Mouse (Mus musculus) MEL (cell line): ENCODE data around the gene Rbck1. TPM values are rescaled to one million over a fixed set of nuclear protein-coding genes. Genes with fewer than 3 reads are reported as not detected.

Experiments
- DNase-seq: peaks from one replicate; pipeline ENCODE4 v3.0.0; 2011; ENCODE audit warnings: low read depth, low spot score
- H3K27ac ChIP-seq: 2 replicates; pipeline ENCODE4 v1.5.1; 2012; ENCODE audit warnings: low read depth, mild to moderate bottlenecking, control low read depth, low read length, moderate library complexity; ENCODE audit not compliant: control insufficient read depth
- H3K27me3 ChIP-seq, 2 experiments: fragments of 150-350 bp in 1 of 2; sonication (generic) in 1 of 2; 2 replicates each; pipeline ENCODE4 v1.6.1; 2012; ENCODE audit warnings: low read length in 2 of 2, mild to moderate bottlenecking in 2 of 2, improper control_type of control experiment in 1 of 2, moderate library complexity in 1 of 2; ENCODE audit not compliant: insufficient read depth in 2 of 2, control insufficient read depth in 1 of 2
- H3K36me3 ChIP-seq, 2 experiments: 2 replicates each; pipeline ENCODE4 v1.6.1; 2012 to 2014; ENCODE audit warnings: low read length in 2 of 2, improper control_type of control experiment in 1 of 2, inconsistent platforms in 1 of 2, mild to moderate bottlenecking in 1 of 2; ENCODE audit not compliant: insufficient read depth in 2 of 2, control insufficient read depth in 1 of 2
- H3K4me1 ChIP-seq, 2 experiments: fragments of 150-350 bp in 1 of 2; sonication (generic) in 1 of 2; 2 replicates each; pipeline ENCODE4 v1.6.1; 2012; ENCODE audit warnings: low read length in 2 of 2, improper control_type of control experiment in 1 of 2, mild to moderate bottlenecking in 1 of 2; ENCODE audit not compliant: insufficient read depth in 2 of 2, control insufficient read depth in 1 of 2
- H3K4me3 ChIP-seq, 2 experiments: fragments of 150-350 bp in 1 of 2; sonication (generic) in 1 of 2; 2 replicates each; pipeline ENCODE4 v1.5.1; 2012; ENCODE audit warnings: low read depth in 2 of 2, low read length in 2 of 2, mild to moderate bottlenecking in 2 of 2, moderate library complexity in 2 of 2, control low read depth in 1 of 2, improper control_type of control experiment in 1 of 2; ENCODE audit not compliant: control insufficient read depth in 1 of 2, insufficient read depth in 1 of 2
- H3K79me2 ChIP-seq: 2 replicates; pipeline ENCODE4 v1.6.1; 2012; ENCODE audit warnings: mild to moderate bottlenecking, low read length, moderate library complexity; ENCODE audit not compliant: control insufficient read depth, poor library complexity, insufficient read depth
- H3K9ac ChIP-seq: 2 replicates; pipeline ENCODE4 v1.6.1; 2012; ENCODE audit warnings: low read depth, mild to moderate bottlenecking, control low read depth, low read length, moderate library complexity; ENCODE audit not compliant: control insufficient read depth, poor library complexity, severe bottlenecking
- H3K9me3 ChIP-seq: fragments of 150-350 bp; sonication (generic); replicated peaks from 2 replicates; pipeline ENCODE4 v1.6.1; 2012; ENCODE audit warnings: mild to moderate bottlenecking, low read length, improper control_type of control experiment, moderate library complexity; ENCODE audit not compliant: insufficient read depth
- BHLHE40 ChIP-seq: IDR thresholded peaks from 2 replicates; pipeline ENCODE4 v1.6.1; 2012; ENCODE audit warnings: low read depth, mild to moderate bottlenecking, inconsistent platforms, low read length, improper control_type of control experiment, borderline replicate concordance
- CHD1 ChIP-seq: IDR thresholded peaks from 2 replicates; pipeline ENCODE4 v1.6.1; 2012; ENCODE audit warnings: low read depth, mild to moderate bottlenecking, inconsistent platforms, low read length, improper control_type of control experiment
- CHD2 ChIP-seq: IDR thresholded peaks from 2 replicates; pipeline ENCODE4 v1.6.1; 2011; ENCODE audit warnings: low read length, improper control_type of control experiment
- CTCF ChIP-seq, 3 experiments: IDR thresholded peaks in 2 of 3; conservative IDR thresholded peaks in 1 of 3; 2 replicates each; pipeline ENCODE4 v1.5.1; 2011 to 2012; ENCODE audit warnings: low read length in 3 of 3, low read depth in 2 of 3, mild to moderate bottlenecking in 2 of 3, improper control_type of control experiment in 1 of 3, inconsistent platforms in 1 of 3, mixed read lengths in 1 of 3, moderate library complexity in 1 of 3; ENCODE audit not compliant: control insufficient read depth in 1 of 3, insufficient read depth in 1 of 3, poor library complexity in 1 of 3, severe bottlenecking in 1 of 3
- E2F4 ChIP-seq: IDR thresholded peaks from 2 replicates; pipeline ENCODE4 v1.6.1; 2011; ENCODE audit warnings: low read depth, low read length, improper control_type of control experiment, borderline replicate concordance
- ELF1 ChIP-seq: IDR thresholded peaks from 2 replicates; pipeline ENCODE4 v1.6.1; 2014; ENCODE audit warnings: low read depth, mild to moderate bottlenecking, inconsistent platforms, low read length, improper control_type of control experiment, moderate library complexity
- ETS1 ChIP-seq: IDR thresholded peaks from 2 replicates; pipeline ENCODE4 v1.6.1; 2012; ENCODE audit warnings: low read depth, mild to moderate bottlenecking, inconsistent platforms, low read length, improper control_type of control experiment, moderate library complexity
- GABPA ChIP-seq: IDR thresholded peaks from 2 replicates; pipeline ENCODE4 v1.6.1; 2012; ENCODE audit warnings: low read depth, mild to moderate bottlenecking, inconsistent platforms, low read length, improper control_type of control experiment, moderate library complexity
- GATA1 ChIP-seq: IDR thresholded peaks from 2 replicates; pipeline ENCODE4 v1.6.1; 2011; ENCODE audit warnings: low read depth, low read length, improper control_type of control experiment
- JUND ChIP-seq: IDR thresholded peaks from 2 replicates; pipeline ENCODE4 v1.6.1; 2011; ENCODE audit warnings: low read depth, mild to moderate bottlenecking, improper control_type of control experiment, low read length
- KAT2A ChIP-seq: conservative IDR thresholded peaks from 2 replicates; pipeline ENCODE4 v1.6.1; 2012; ENCODE audit warnings: low read depth, low read length, improper control_type of control experiment, inconsistent platforms
- MAFK ChIP-seq: IDR thresholded peaks from 2 replicates; pipeline ENCODE4 v1.6.1; 2011; ENCODE audit warnings: low read depth, mild to moderate bottlenecking, low read length, improper control_type of control experiment, borderline replicate concordance
- MAZ ChIP-seq: IDR thresholded peaks from 2 replicates; pipeline ENCODE4 v1.6.1; 2012; ENCODE audit warnings: low read depth, mild to moderate bottlenecking, inconsistent platforms, low read length, improper control_type of control experiment
- MEF2A ChIP-seq: IDR thresholded peaks from 2 replicates; pipeline ENCODE4 v1.6.1; 2014; ENCODE audit warnings: low read depth, mild to moderate bottlenecking, inconsistent platforms, low read length, improper control_type of control experiment; ENCODE audit not compliant: poor library complexity, insufficient replicate concordance, severe bottlenecking; ENCODE audit errors: extremely low read depth
- MXI1 ChIP-seq: IDR thresholded peaks from 2 replicates; pipeline ENCODE4 v1.6.1; 2011; ENCODE audit warnings: mild to moderate bottlenecking, low read depth, low read length, improper control_type of control experiment
- MYB ChIP-seq: IDR thresholded peaks from 2 replicates; pipeline ENCODE4 v1.6.1; 2011; ENCODE audit warnings: mild to moderate bottlenecking, low read depth, low read length, improper control_type of control experiment
- MYC ChIP-seq: IDR thresholded peaks from 2 replicates; pipeline ENCODE4 v1.6.1; 2011; ENCODE audit warnings: low read depth, mild to moderate bottlenecking, low read length, improper control_type of control experiment, moderate library complexity
- NELFE ChIP-seq: IDR thresholded peaks from 2 replicates; pipeline ENCODE4 v1.6.1; 2011; ENCODE audit warnings: low read depth, low read length, improper control_type of control experiment
- NRF1 ChIP-seq: IDR thresholded peaks from 2 replicates; pipeline ENCODE4 v1.6.1; 2014; ENCODE audit warnings: low read depth, mild to moderate bottlenecking, inconsistent platforms, low read length, improper control_type of control experiment, moderate library complexity; ENCODE audit not compliant: poor library complexity, insufficient read depth, severe bottlenecking
- POLR2A ChIP-seq, 2 experiments: IDR thresholded peaks; 2 replicates each; pipeline ENCODE4 v1.6.1; 2011 to 2012; ENCODE audit warnings: low read length in 2 of 2, mild to moderate bottlenecking in 2 of 2, control low read depth in 1 of 2, improper control_type of control experiment in 1 of 2, low read depth in 1 of 2, moderate library complexity in 1 of 2; ENCODE audit not compliant: control insufficient read depth in 1 of 2, insufficient read depth in 1 of 2, poor library complexity in 1 of 2
- POLR2AphosphoS2 ChIP-seq: IDR thresholded peaks from 2 replicates; pipeline ENCODE4 v1.6.1; 2011; ENCODE audit warnings: low read length, improper control_type of control experiment
- POLR2AphosphoS5 ChIP-seq: IDR thresholded peaks from 2 replicates; pipeline ENCODE4 v1.6.1; 2012; ENCODE audit warnings: low read depth, borderline replicate concordance, mild to moderate bottlenecking, inconsistent platforms, low read length, moderate library complexity, mixed read lengths
- RAD21 ChIP-seq: IDR thresholded peaks from 2 replicates; pipeline ENCODE4 v1.6.1; 2011; ENCODE audit warnings: mild to moderate bottlenecking, low read depth, low read length, improper control_type of control experiment
- RCOR1 ChIP-seq: IDR thresholded peaks from 2 replicates; pipeline ENCODE4 v1.6.1; 2012; ENCODE audit warnings: low read depth, mild to moderate bottlenecking, inconsistent platforms, low read length, improper control_type of control experiment
- SIN3A ChIP-seq: IDR thresholded peaks from 2 replicates; pipeline ENCODE4 v1.6.1; 2012; ENCODE audit warnings: low read length, improper control_type of control experiment, inconsistent platforms
- SMC3 ChIP-seq: IDR thresholded peaks from 2 replicates; pipeline ENCODE4 v1.6.1; 2011; ENCODE audit warnings: low read depth, low read length, improper control_type of control experiment
- TAL1 ChIP-seq: IDR thresholded peaks from 2 replicates; pipeline ENCODE4 v1.6.1; 2012; ENCODE audit warnings: mild to moderate bottlenecking, inconsistent platforms, low read length, moderate library complexity, mixed read lengths
- TBP ChIP-seq: IDR thresholded peaks from 2 replicates; pipeline ENCODE4 v1.8.0; 2011; ENCODE audit warnings: low read depth, low read length, improper control_type of control experiment
- TCF12 ChIP-seq: IDR thresholded peaks from 2 replicates; pipeline ENCODE4 v1.6.1; 2014; ENCODE audit warnings: low read depth, mild to moderate bottlenecking, inconsistent platforms, low read length, improper control_type of control experiment, moderate library complexity
- UBTF ChIP-seq: IDR thresholded peaks from 2 replicates; pipeline ENCODE4 v1.6.1; 2012; ENCODE audit warnings: low read depth, mild to moderate bottlenecking, inconsistent platforms, low read length, improper control_type of control experiment, moderate library complexity, borderline replicate concordance; ENCODE audit not compliant: insufficient read depth
- USF1 ChIP-seq: IDR thresholded peaks from 2 replicates; pipeline ENCODE4 v1.6.1; 2014; ENCODE audit warnings: low read depth, mild to moderate bottlenecking, inconsistent platforms, low read length, improper control_type of control experiment, moderate library complexity
- ZC3H11A ChIP-seq: IDR thresholded peaks from 2 replicates; pipeline ENCODE4 v1.6.1; 2012; ENCODE audit warnings: low read depth, mild to moderate bottlenecking, inconsistent platforms, low read length, improper control_type of control experiment
- ZKSCAN1 ChIP-seq: IDR thresholded peaks from 2 replicates; pipeline ENCODE4 v1.6.1; 2012; ENCODE audit warnings: low read depth, mild to moderate bottlenecking, inconsistent platforms, low read length, improper control_type of control experiment, moderate library complexity
- ZMIZ1 ChIP-seq: IDR thresholded peaks from 2 replicates; pipeline ENCODE4 v1.6.1; 2012; ENCODE audit warnings: low read depth, mild to moderate bottlenecking, inconsistent platforms, low read length, improper control_type of control experiment, moderate library complexity
- ZNF384 ChIP-seq: IDR thresholded peaks from 2 replicates; pipeline ENCODE4 v1.6.1; 2012; ENCODE audit warnings: low read depth, mild to moderate bottlenecking, inconsistent platforms, low read length, improper control_type of control experiment
- polyA plus RNA-seq, 2 experiments: library from polyadenylated mRNA; stranded (reverse) in 1 of 2; unstranded in 1 of 2; fragments of >175 nt in 1 of 2; fragments of >200 nt in 1 of 2; gene quantifications; 2 replicates each; pipeline versions ENCODE4 v1.2.1 to v1.2.4; 2012; ENCODE audit warnings: low replicate concordance in 2 of 2, low read depth in 1 of 2; ENCODE audit not compliant: insufficient read length in 2 of 2, insufficient read depth in 1 of 2, missing spikeins in 1 of 2
- total RNA-seq: library from RNA; depleted of rRNA; stranded (reverse); fragments of 300-350 nt; gene quantifications from 2 replicates; pipeline ENCODE4 v1.2.3, GENCODE M21; 2012

Gene Rbck1
- total and polyA plus RNA-seq, 3 experiments = 90.9 to 162 (median 92.1) TPM

DNA sequence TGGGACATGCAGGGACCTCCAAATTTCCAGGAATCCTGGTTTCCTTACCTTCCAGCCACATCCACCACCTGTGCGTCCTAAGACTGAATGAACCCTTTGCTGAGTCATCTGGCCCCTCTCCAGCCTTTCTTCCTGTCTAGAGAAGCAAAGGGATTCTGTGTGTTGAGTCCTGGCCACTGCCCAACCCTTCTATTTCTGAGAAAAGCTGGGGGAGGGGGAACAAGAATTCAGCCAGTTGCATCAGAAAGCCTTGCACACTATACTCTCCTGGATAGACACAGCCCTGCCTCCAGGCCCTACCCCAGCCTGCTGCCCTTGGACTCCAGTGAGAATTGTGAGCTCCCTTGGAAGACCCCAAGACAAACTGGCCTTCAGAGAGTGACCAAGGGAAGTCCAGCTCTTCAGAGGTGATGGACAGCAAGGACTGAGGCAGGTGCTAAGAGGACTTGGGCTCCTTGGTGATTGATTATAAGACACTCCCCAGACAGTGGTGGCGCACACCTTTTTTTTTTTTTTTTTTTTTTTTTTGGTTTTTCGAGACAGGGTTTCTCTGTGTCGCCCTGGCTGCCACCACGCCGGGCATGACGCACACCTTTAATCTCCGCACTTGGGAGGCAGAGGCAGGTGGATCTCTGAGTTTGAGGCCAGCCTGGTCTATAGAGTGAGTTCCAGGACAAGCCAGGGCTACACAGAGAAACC lies 17.5 kb upstream of the Rbck1 start:
- Histone ChIP-seq H3K79me2 (no peaks in the 10 kb centered on the region; the same call in 1 of the 2 replicates), H3K4me1 (peaks cover 28 to 51% of the 10 kb centered on the region in 2 experiments), H3K36me3 (peaks cover 0 to 46% of the 10 kb centered on the region in 2 experiments; a peak in 2 of 4 replicates), H3K9me3 (no peaks in the 10 kb centered on the region), H3K4me3 (peak overlapping the region; percentile 34 to 59), H3K27ac (peak overlapping the region; percentile 96), H3K27me3 (no peaks in the 10 kb centered on the region), H3K9ac (peak overlapping the region; percentile 79)
- DNase-seq = peak; percentile 96
- 0 out of 2 replicates have a peak, but pooled peaks have one; percentile 31 for TF ChIP-seq E2F4
- peak; percentile 75; the same call in 1 of the 2 replicates for TF ChIP-seq MYC
- peak; percentile 73 for TF ChIP-seq TCF12
- no peak for TF ChIP-seq GATA1
- peak; percentile 86 for TF ChIP-seq ZNF384
- TF ChIP-seq BHLHE40 = 0 out of 2 replicates have a peak, but pooled peaks have one; percentile 33
- peak; percentile 77; the same call in 1 of the 2 replicates for TF ChIP-seq SIN3A
- peak; percentile 64 for TF ChIP-seq TBP
- peak; percentile 66; the same call in 1 of the 2 replicates for TF ChIP-seq POLR2AphosphoS2
- peak; percentile 96 for TF ChIP-seq ETS1
- no peak for TF ChIP-seq UBTF
- no peak for TF ChIP-seq ZKSCAN1
- peak; percentile 71; the same call in 1 of the 2 replicates for TF ChIP-seq JUND
- TF ChIP-seq NRF1 = no peak
- TF ChIP-seq MAFK = peak; percentile 80; the same call in 1 of the 2 replicates
- TF ChIP-seq MYB = no peak
- TF ChIP-seq CTCF (IDR thresholded peaks at IDR 0.05 in 2 of 3, conservative IDR thresholded peaks at IDR 0.05 in 1 of 3; ENCODE audit: control insufficient read depth in 1 of 3, insufficient read depth in 1 of 3, low read depth in 2 of 3, low read length in 3 of 3, poor library complexity in 1 of 3, severe bottlenecking in 1 of 3) = no peak
- no peak for TF ChIP-seq ZC3H11A
- peak; percentile 67 for TF ChIP-seq RCOR1
- 0 out of 2 replicates have a peak, but pooled peaks have one; percentile 29 for TF ChIP-seq ZMIZ1
- TF ChIP-seq CHD1 = no peak
- TF ChIP-seq ELF1 = 0 out of 2 replicates have a peak, but pooled peaks have one; percentile 25
- 0 out of 2 replicates have a peak, but pooled peaks have one; percentile 9 for TF ChIP-seq SMC3
- TF ChIP-seq RAD21 = no peak
- TF ChIP-seq KAT2A = peak; percentile 63
- TF ChIP-seq MAZ = peak; percentile 83
- TF ChIP-seq POLR2AphosphoS5 = no peak
- TF ChIP-seq MEF2A = 0 out of 2 replicates have a peak, but pooled peaks have one; percentile 68
- TF ChIP-seq CHD2 = peak; percentile 59; the same call in 1 of the 2 replicates
- peak; percentile 56 for TF ChIP-seq NELFE
- TF ChIP-seq USF1 = no peak
- TF ChIP-seq MXI1 = peak; percentile 68; the same call in 1 of the 2 replicates
- peak in 1 of 2 experiments; percentile 53; a peak in 1 of 4 replicates for TF ChIP-seq POLR2A (IDR thresholded peaks at IDR 0.05; ENCODE audit: control insufficient read depth in 1 of 2, insufficient read depth in 1 of 2, low read depth in 1 of 2, low read length in 2 of 2, poor library complexity in 1 of 2)
- peak; percentile 77; the same call in 1 of the 2 replicates for TF ChIP-seq GABPA
- TF ChIP-seq TAL1 = no peak
